Mouse (Mus musculus): ENCODE measurements around the gene Wfikkn1.

The Wfikkn1 gene

GRCm38 (mm10) chr17:25867836-25868600 lies 12.6 kb downstream of the Wfikkn1 start:
- no peak for DNase-seq (ENCODE audit: low read depth)

GRCm38 (mm10) chr17:25867509-25867835 lies 13.2 kb downstream of the Wfikkn1 start:
- DNase-seq (ENCODE audit: low read depth) = no peak

- DNase-seq (ENCODE audit: low read depth) = no peak
Observed at GRCm38 (mm10) chr17:25866172-25866571, 14.5 kb downstream of the Wfikkn1 start.

- no peak for DNase-seq (ENCODE audit: low read depth)
Observed at GRCm38 (mm10) chr17:25865288-25865687, 15.4 kb downstream of the Wfikkn1 start.

- DNase-seq (ENCODE audit: low read depth) = no peak
Observed at GRCm38 (mm10) chr17:25864311-25864710, 16.3 kb downstream of the Wfikkn1 start.

GRCm38 (mm10) chr17:25863681-25864080 lies 17.0 kb downstream of the Wfikkn1 start:
- no peak for DNase-seq (ENCODE audit: low read depth)

- no peak for DNase-seq (ENCODE audit: low read depth)
Observed at GRCm38 (mm10) chr17:25861704-25862612, 18.7 kb downstream of the Wfikkn1 start.

- DNase-seq (ENCODE audit: low read depth) = peak; percentile 81
Observed at GRCm38 (mm10) chr17:25860832-25861703, 19.6 kb downstream of the Wfikkn1 start, which contains the start of gene Wdr90. Gene Wdr90 (minus strand): TSS chr17:25861501.

GRCm38 (mm10) chr17:25860229-25860628 lies 20.4 kb downstream of the Wfikkn1 start:
- no peak for DNase-seq (ENCODE audit: low read depth)

GRCm38 (mm10) chr17:25844396-25844901 lies 36.2 kb downstream of the Wfikkn1 start, which contains the start of gene Rhot2:
Gene Rhot2 (minus strand): TSS chr17:25844851.
- peak; percentile 93 for DNase-seq (ENCODE audit: low read depth)

- no peak for DNase-seq (ENCODE audit: low read depth)
Observed at GRCm38 (mm10) chr17:25843636-25844395, 36.8 kb downstream of the Wfikkn1 start.

GRCm38 (mm10) chr17:25843122-25843521 lies 37.5 kb downstream of the Wfikkn1 start:
- no peak for DNase-seq (ENCODE audit: low read depth)

- DNase-seq (ENCODE audit: low read depth) = no peak
Observed at GRCm38 (mm10) chr17:25842509-25842908, 38.1 kb downstream of the Wfikkn1 start.

- DNase-seq (ENCODE audit: low read depth) = no peak
Observed at GRCm38 (mm10) chr17:25841117-25841880, 39.4 kb downstream of the Wfikkn1 start, which contains the start of gene Gm20683. Gene Gm20683 (minus strand): TSS chr17:25841763.

GRCm38 (mm10) chr17:25840519-25840918 lies 40.1 kb downstream of the Wfikkn1 start:
- DNase-seq (ENCODE audit: low read depth) = no peak

GRCm38 (mm10) chr17:25839455-25840235 lies 41.0 kb downstream of the Wfikkn1 start:
- no peak for DNase-seq (ENCODE audit: low read depth)

- DNase-seq (ENCODE audit: low read depth) = no peak
Observed at GRCm38 (mm10) chr17:25838904-25839303, 41.8 kb downstream of the Wfikkn1 start.

GRCm38 (mm10) chr17:25837533-25837932 lies 43.1 kb downstream of the Wfikkn1 start:
- no peak for DNase-seq (ENCODE audit: low read depth)

GRCm38 (mm10) chr17:25837076-25837410 lies 43.6 kb downstream of the Wfikkn1 start, which contains the start of gene Rhbdl1:
Gene Rhbdl1 (minus strand): TSS chr17:25837295.
- DNase-seq (ENCODE audit: low read depth) = no peak
